Mouse (Mus musculus): ENCODE measurements at regions not wholly inside any gene's neighbourhood (a gene's known extent, or its start where the extent isn't known, plus 50 kb on each side); places are given as distances from the start of the nearest gene placed in this dataset.

GRCm38 (mm10) chr5:75248279-75248678 is 96.2 kb downstream of the Pdgfra start:
- Histone ChIP-seq H3K36me3 (ENCODE audit: control insufficient read depth in 1 of 2, insufficient read depth in 2 of 2, low read length in 2 of 2) (no peaks in the 10 kb centered on the region), H3K9me3 (replicated peaks; ENCODE audit: insufficient read depth, low read length) (no peaks in the 10 kb centered on the region), H3K79me2 (ENCODE audit: control insufficient read depth, insufficient read depth, low read length, poor library complexity) (no peaks in the 10 kb centered on the region), H3K9ac (ENCODE audit: control insufficient read depth, low read depth, low read length, poor library complexity, severe bottlenecking) (no peak overlapping the region), H3K4me3 (ENCODE audit: control insufficient read depth in 1 of 2, insufficient read depth in 1 of 2, low read depth in 2 of 2, low read length in 2 of 2) (no peak overlapping the region), H3K27me3 (ENCODE audit: control insufficient read depth in 1 of 2, insufficient read depth in 2 of 2, low read length in 2 of 2) (peaks cover 0 to 2% of the 10 kb centered on the region in 2 experiments; a peak in 1 of 4 replicates), H3K27ac (ENCODE audit: control insufficient read depth, low read depth, low read length) (no peak overlapping the region), H3K4me1 (ENCODE audit: control insufficient read depth in 1 of 2, insufficient read depth in 2 of 2, low read length in 2 of 2) (no peaks in the 10 kb centered on the region)
- TF ChIP-seq GATA1 (IDR thresholded peaks at IDR 0.05; ENCODE audit: low read depth, low read length), result no peak
- TF ChIP-seq ZKSCAN1 (IDR thresholded peaks at IDR 0.05; ENCODE audit: low read depth, low read length), result no peak
- no peak for TF ChIP-seq MEF2A (IDR thresholded peaks at IDR 0.05; ENCODE audit: extremely low read depth, insufficient replicate concordance, low read depth, low read length, poor library complexity, severe bottlenecking)
- DNase-seq (ENCODE audit: low read depth, low spot score), result no peak

- Histone ChIP-seq H3K79me2 (ENCODE audit: control insufficient read depth, insufficient read depth, low read length, poor library complexity) (no peaks in the 10 kb centered on the region), H3K9me3 (replicated peaks; ENCODE audit: insufficient read depth, low read length) (no peaks in the 10 kb centered on the region), H3K4me1 (ENCODE audit: control insufficient read depth in 1 of 2, insufficient read depth in 2 of 2, low read length in 2 of 2) (no peaks in the 10 kb centered on the region; a peak in 1 of 4 replicates), H3K9ac (ENCODE audit: control insufficient read depth, low read depth, low read length, poor library complexity, severe bottlenecking) (no peak overlapping the region), H3K27me3 (ENCODE audit: control insufficient read depth in 1 of 2, insufficient read depth in 2 of 2, low read length in 2 of 2) (no peaks in the 10 kb centered on the region; a peak in 1 of 4 replicates), H3K27ac (ENCODE audit: control insufficient read depth, low read depth, low read length) (no peak overlapping the region), H3K4me3 (ENCODE audit: control insufficient read depth in 1 of 2, insufficient read depth in 1 of 2, low read depth in 2 of 2, low read length in 2 of 2) (no peak overlapping the region), H3K36me3 (ENCODE audit: control insufficient read depth in 1 of 2, insufficient read depth in 2 of 2, low read length in 2 of 2) (no peaks in the 10 kb centered on the region)
- TF ChIP-seq POLR2AphosphoS5 (IDR thresholded peaks at IDR 0.05; ENCODE audit: borderline replicate concordance, low read depth, low read length), result no peak
- no peak for TF ChIP-seq GABPA (IDR thresholded peaks at IDR 0.05; ENCODE audit: low read depth, low read length)
- TF ChIP-seq POLR2A (IDR thresholded peaks at IDR 0.05; ENCODE audit: control insufficient read depth in 1 of 2, insufficient read depth in 1 of 2, low read depth in 1 of 2, low read length in 2 of 2, poor library complexity in 1 of 2), result no peak
- no peak for TF ChIP-seq ZKSCAN1 (IDR thresholded peaks at IDR 0.05; ENCODE audit: low read depth, low read length)
- TF ChIP-seq ZNF384 (IDR thresholded peaks at IDR 0.05; ENCODE audit: low read depth, low read length), result no peak
- no peak for TF ChIP-seq MAX (IDR thresholded peaks at IDR 0.05; ENCODE audit: low read length)
- no peak for TF ChIP-seq SMC3 (IDR thresholded peaks at IDR 0.05; ENCODE audit: low read depth, low read length)
- DNase-seq (ENCODE audit: low read depth, low spot score), result no peak
Observed at GRCm38 (mm10) chr5:75249671-75250070, 97.6 kb downstream of the Pdgfra start.

GRCm38 (mm10) chr5:75253349-75253748 is 101.3 kb downstream of the Pdgfra start:
- no peaks in the 10 kb centered on the region for H3K27me3 ChIP-seq (ENCODE audit: control insufficient read depth in 1 of 2, insufficient read depth in 2 of 2, low read length in 2 of 2)
- no peak overlapping the region for H3K9ac ChIP-seq (ENCODE audit: control insufficient read depth, low read depth, low read length, poor library complexity, severe bottlenecking)
- no peaks in the 10 kb centered on the region for H3K9me3 ChIP-seq (replicated peaks; ENCODE audit: insufficient read depth, low read length)

More at GRCm38 (mm10) chr5:75253349-75253748, 101.3 kb downstream of the Pdgfra start:
- H3K79me2 ChIP-seq (ENCODE audit: control insufficient read depth, insufficient read depth, low read length, poor library complexity), result no peaks in the 10 kb centered on the region
- H3K36me3 ChIP-seq (ENCODE audit: control insufficient read depth in 1 of 2, insufficient read depth in 2 of 2, low read length in 2 of 2), result no peaks in the 10 kb centered on the region
- no peak overlapping the region for H3K4me3 ChIP-seq (ENCODE audit: control insufficient read depth in 1 of 2, insufficient read depth in 1 of 2, low read depth in 2 of 2, low read length in 2 of 2)
- DNase-seq (ENCODE audit: low read depth, low spot score), result no peak
- TF ChIP-seq GATA1 (IDR thresholded peaks at IDR 0.05; ENCODE audit: low read depth, low read length), result no peak
- no peak for TF ChIP-seq UBTF (IDR thresholded peaks at IDR 0.05; ENCODE audit: borderline replicate concordance, insufficient read depth, low read depth, low read length)
- TF ChIP-seq MAX (IDR thresholded peaks at IDR 0.05; ENCODE audit: low read length), result no peak
- no peak for TF ChIP-seq EP300 (IDR thresholded peaks at IDR 0.05; ENCODE audit: low read depth in 1 of 2, low read length in 2 of 2)
- TF ChIP-seq MAFK (IDR thresholded peaks at IDR 0.05; ENCODE audit: borderline replicate concordance, low read depth, low read length), result no peak
- TF ChIP-seq E2F4 (IDR thresholded peaks at IDR 0.05; ENCODE audit: borderline replicate concordance, low read depth, low read length), result no peak
- TF ChIP-seq RAD21 (IDR thresholded peaks at IDR 0.05; ENCODE audit: low read depth, low read length), result no peak
- no peak overlapping the region for H3K27ac ChIP-seq (ENCODE audit: control insufficient read depth, low read depth, low read length)
- H3K4me1 ChIP-seq (ENCODE audit: control insufficient read depth in 1 of 2, insufficient read depth in 2 of 2, low read length in 2 of 2), result no peaks in the 10 kb centered on the region; a peak in 1 of 4 replicates

Measured in MEL (cell line).